Mouse (Mus musculus) limb, embryonic 10.5 days (tissue): ENCODE data around the gene Cers3. TPM values are rescaled to one million over a fixed set of nuclear protein-coding genes. Genes with fewer than 3 reads are reported as not detected.

Source experiments
- DNase-seq: peaks from one replicate; pipeline ENCODE4 v3.0.0-alpha.2; 2017; ENCODE audit warnings: low spot score
- H3K27ac ChIP-seq: fragments of 300-500 bp; sonication (generic); 2 replicates; pipeline ENCODE4 v1.5.1; 2016; ENCODE audit warnings: mild to moderate bottlenecking
- H3K27me3 ChIP-seq: fragments of 300-500 bp; sonication (generic); 2 replicates; pipeline ENCODE4 v1.6.1; 2016; ENCODE audit warnings: low read depth, mild to moderate bottlenecking; ENCODE audit not compliant: poor library complexity, severe bottlenecking
- H3K36me3 ChIP-seq: fragments of 300-500 bp; sonication (generic); 2 replicates; pipeline ENCODE4 v1.6.1; 2016; ENCODE audit warnings: mild to moderate bottlenecking, moderate library complexity
- H3K4me1 ChIP-seq: fragments of 300-500 bp; sonication (generic); 2 replicates; pipeline ENCODE4 v1.6.1; 2016
- H3K4me3 ChIP-seq: fragments of 300-500 bp; sonication (generic); 2 replicates; pipeline ENCODE4 v1.5.1; 2016; ENCODE audit warnings: mild to moderate bottlenecking, moderate library complexity
- H3K9me3 ChIP-seq: fragments of 300-500 bp; sonication (generic); replicated peaks from 2 replicates; pipeline ENCODE4 v1.6.1; 2016; ENCODE audit warnings: mild to moderate bottlenecking
- WGBS: fragments of 180-500 bp; shearing (Covaris S2); methylation state at CpG from one replicate; pipeline ENCODE4 v1.1.7; 2016; 5-methylcytosine and 5-hydroxymethylcytosine counted together
- polyA plus RNA-seq: library from polyadenylated mRNA; unstranded; fragments of >200 nt; fragmentation: Nextera tagmentation; extraction: Ambion mirVana; gene quantifications from 2 replicates; pipeline ENCODE4 v1.2.1, GENCODE M21; 2016

Cers3 gene
- polyA plus RNA-seq, 1 experiment from 2014 or later, result 1.3 TPM

DNA sequence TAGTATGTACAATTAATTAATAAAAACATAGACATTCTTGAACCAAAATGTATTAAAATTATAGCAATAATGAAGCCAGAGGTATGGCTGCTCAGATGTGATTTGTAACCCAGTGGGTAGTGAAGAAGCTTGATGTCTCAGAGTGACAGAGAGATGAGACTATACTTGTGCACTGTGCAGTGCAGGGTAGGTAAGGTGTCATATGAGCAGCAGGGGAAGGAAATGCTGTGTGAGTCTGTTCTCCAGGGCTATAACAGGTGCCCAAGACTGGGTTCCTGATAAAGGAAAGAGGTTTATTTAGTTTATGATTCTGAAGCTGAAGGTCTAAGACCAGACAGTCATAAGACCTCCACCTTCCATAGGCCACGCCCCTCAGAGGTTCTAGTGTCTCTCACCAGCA, 69.9 kb downstream of the Cers3 start:
- no peak for DNase-seq
- Histone ChIP-seq H3K9me3 (no peaks in the 10 kb centered on the region), H3K4me3 (no peak overlapping the region), H3K27me3 (no peaks in the 10 kb centered on the region), H3K27ac (no peak overlapping the region), H3K4me1 (no peaks in the 10 kb centered on the region), H3K36me3 (no peaks in the 10 kb centered on the region)
- WGBS, result 69% methylated on average over 1 of the region's 1 CpGs

DNA sequence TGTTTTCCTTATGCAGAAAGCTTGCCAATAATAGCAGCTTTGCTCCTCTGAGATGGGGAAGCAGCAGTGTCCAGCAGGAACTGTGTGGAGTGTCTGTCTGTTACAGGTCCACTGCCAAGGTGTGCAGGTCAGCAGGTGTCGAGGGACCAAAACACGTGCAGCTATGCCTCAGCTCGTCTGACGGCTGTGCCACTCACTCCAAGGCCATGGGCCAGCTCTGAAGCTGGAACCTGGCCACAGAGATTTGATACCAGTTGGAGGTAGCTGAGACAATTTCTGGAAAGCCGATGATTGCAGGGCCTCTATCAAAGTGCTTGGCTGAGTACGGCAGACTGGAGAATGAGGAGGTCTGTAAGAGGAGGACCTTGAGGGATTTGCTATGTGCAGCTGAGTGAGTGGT, 72.2 kb downstream of the Cers3 start:
- no peaks in the 10 kb centered on the region for H3K36me3 ChIP-seq
- WGBS, result 92% methylated on average over 6 of the region's 6 CpGs
- H3K4me3 ChIP-seq, result no peak overlapping the region
- no peaks in the 10 kb centered on the region for H3K27me3 ChIP-seq
- H3K27ac ChIP-seq, result no peak overlapping the region
- no peaks in the 10 kb centered on the region for H3K9me3 ChIP-seq
- no peak for DNase-seq
- no peaks in the 10 kb centered on the region for H3K4me1 ChIP-seq

DNA sequence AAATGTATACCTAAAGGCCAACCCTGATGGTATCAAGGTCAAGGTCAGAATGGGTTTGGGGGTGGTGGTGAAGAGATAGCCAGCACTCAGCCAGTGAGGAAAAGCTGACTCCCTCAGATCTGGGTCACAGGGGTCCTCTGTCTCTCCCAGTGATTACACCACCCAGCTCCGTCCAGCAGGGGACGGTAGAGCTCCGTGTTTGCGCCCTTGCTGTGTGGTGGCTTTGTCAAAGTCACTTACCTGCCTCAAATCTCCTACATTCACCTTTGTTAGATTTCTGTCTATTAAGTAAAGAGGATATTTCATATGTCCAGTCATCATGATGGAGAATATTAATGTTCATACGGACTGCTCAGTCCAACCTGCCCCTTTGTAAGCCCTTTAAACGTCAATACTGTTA, 76.7 kb downstream of the Cers3 start:
- Histone ChIP-seq H3K4me1 (no peaks in the 10 kb centered on the region; the same call in 1 of the 2 replicates), H3K27ac (no peak overlapping the region), H3K4me3 (no peak overlapping the region), H3K9me3 (no peaks in the 10 kb centered on the region), H3K36me3 (no peaks in the 10 kb centered on the region), H3K27me3 (no peaks in the 10 kb centered on the region)
- peak; percentile 76 for DNase-seq
- WGBS, result 25% methylated on average over 6 of the region's 6 CpGs

DNA sequence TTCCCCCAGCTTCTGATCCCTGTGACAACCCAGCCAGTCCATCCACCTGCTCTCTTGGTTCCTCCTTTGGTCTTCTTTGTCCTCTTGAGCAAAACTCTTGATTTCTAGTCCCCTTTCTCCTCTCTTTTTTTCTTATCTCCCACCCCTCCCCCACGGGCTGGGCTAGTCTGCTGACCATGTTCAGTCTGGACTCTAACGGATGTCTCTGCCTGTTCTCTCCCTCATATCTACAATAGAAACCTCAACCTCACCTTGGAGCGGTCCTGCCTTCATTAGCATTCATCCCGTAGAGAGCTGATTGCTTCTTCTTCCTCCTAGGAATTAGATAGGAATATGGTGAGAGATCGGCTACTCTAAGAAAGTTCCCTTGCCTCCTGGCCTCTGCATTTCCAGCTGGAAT, 87.5 kb downstream of the Cers3 start:
- H3K9me3 ChIP-seq, result no peaks in the 10 kb centered on the region
- H3K4me1 ChIP-seq, result no peaks in the 10 kb centered on the region
- 82% methylated on average over 5 of the region's 5 CpGs for WGBS
- no peaks in the 10 kb centered on the region for H3K27me3 ChIP-seq
- no peak overlapping the region for H3K27ac ChIP-seq
- no peak for DNase-seq
- no peaks in the 10 kb centered on the region for H3K36me3 ChIP-seq
- H3K4me3 ChIP-seq, result no peak overlapping the region

DNA sequence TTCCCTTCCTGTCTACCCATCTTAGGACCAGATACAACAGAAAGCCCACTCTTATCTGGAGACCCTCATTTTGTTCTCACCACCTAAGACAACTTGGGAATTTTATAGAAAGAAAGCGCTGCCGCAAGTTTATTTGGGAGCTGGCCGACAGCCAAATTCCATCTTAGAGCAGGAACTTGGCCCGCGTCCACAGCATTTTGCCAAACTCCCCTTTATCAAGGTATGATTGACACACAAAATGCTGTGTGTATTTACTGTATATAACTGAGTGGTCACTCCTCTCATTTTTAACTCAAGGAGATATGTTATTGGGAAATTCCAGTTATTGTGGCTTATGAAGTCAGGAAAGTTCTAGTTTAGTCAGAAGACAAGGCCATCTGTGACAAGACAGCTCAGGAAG, 88.0 kb downstream of the Cers3 start:
- Histone ChIP-seq H3K36me3 (no peaks in the 10 kb centered on the region), H3K27me3 (no peaks in the 10 kb centered on the region), H3K4me3 (no peak overlapping the region), H3K4me1 (no peaks in the 10 kb centered on the region), H3K9me3 (no peaks in the 10 kb centered on the region), H3K27ac (no peak overlapping the region)
- 97% methylated on average over 5 of the region's 5 CpGs for WGBS
- no peak for DNase-seq

DNA sequence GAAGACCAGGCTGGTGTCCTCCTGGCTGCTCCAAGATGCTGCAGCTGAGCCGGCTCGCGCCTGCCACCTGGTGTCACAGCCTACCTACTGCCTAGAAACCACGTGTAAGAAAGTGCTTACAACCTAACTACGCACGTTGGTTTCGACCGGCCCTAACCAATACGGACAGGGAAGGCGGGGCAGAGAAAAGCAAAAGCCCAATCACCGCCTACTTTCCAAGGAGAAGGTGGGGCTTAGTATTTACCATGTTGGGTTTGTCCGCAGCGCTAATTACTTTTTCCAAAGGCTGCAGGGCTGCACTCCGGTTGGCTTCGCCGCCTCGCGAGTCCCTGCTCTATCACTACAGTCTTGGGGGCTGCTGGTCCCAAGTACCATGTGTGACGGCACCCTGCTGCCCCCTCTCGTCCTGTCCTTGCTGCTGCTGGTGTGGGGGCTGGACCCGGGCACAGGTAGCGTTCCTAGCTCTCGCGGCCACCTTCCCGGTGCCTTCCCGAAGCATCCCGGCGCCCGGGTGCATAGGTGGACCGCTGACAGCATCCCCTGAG, 96.2 kb downstream of the Cers3 start, which contains the start of gene Adamts17:
TSS of gene Adamts17 (plus strand) at position 273 of the 545 bp plus-strand sequence.
- DNase-seq, result peak; percentile 90
- Histone ChIP-seq H3K27ac (peak within 1 kb of the TSS; percentile 57), H3K36me3 (no peaks in the 10 kb centered on the region), H3K4me1 (peaks cover 29% of the 10 kb centered on the region), H3K4me3 (peak within 1 kb of the TSS; percentile 82), H3K9me3 (no peaks in the 10 kb centered on the region), H3K27me3 (peaks cover 22% of the 10 kb centered on the region)
- under 1% methylated on average over 30 of the region's 30 CpGs for WGBS

DNA sequence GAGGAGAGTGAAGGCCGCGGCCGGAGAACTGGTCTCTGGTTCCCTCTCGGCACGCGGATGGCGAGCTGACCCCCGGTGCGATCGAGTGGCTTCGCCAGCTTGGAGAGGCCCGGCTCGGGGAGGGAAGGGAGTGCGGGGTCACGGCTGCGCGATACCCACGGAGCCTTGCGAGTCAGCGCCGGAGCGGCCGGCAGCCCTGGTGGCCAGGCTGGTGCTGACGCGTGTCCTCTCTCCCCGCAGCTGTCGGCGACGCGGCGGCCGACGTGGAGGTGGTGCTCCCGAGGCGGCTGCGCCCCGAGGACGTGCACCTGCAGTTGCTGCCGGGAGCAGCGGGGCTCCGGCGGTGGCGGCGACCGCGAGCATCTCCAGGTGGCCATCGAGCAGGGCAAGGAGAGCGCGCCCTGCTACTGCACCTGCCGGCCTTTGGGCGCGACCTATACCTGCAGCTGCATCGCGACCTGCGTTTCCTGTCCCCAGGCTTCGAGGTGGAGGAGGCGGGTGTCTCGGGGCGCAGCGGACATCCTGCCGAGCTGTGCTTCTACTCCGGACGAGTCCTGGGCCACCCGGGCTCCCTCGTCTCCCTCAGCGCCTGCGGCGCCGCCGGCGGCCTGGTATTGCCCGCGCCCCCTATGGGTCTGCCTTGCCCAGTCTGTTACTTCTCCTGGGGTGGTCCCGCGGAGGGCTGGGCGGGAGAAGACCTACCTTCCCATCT, 96.9 kb downstream of the Cers3 start:
- WGBS, result under 1% methylated on average over 74 of the region's 76 CpGs
- no peaks in the 10 kb centered on the region for H3K9me3 ChIP-seq

DNA sequence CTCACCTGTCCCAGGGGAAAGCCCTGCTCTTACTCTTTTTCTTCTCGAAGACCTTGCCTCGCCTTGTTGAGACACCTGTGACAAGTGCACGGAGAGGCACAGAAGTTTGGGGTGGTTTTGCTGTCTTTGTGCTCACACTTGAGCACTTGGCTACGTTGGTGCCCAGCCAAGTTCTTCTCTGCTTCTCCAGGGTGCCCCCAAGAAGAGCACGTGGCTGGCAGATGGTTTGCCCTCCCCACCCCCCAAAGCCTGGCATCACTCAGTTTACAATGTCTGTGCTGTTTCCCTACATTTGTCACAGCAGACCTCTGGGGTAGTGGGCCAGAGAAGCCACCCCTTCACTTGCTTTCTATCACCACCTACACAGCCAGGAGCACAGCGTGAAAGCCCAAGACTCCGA, 97.9 kb downstream of the Cers3 start:
- H3K4me1 ChIP-seq, result peaks cover 32% of the 10 kb centered on the region
- H3K4me3 ChIP-seq, result peak overlapping the region; percentile 82; the same call in 1 of the 2 replicates
- 88% methylated on average over 7 of the region's 7 CpGs for WGBS
- H3K27ac ChIP-seq, result no peak overlapping the region
- no peak for DNase-seq
- no peaks in the 10 kb centered on the region for H3K9me3 ChIP-seq
- no peaks in the 10 kb centered on the region for H3K36me3 ChIP-seq
- peaks cover 22% of the 10 kb centered on the region for H3K27me3 ChIP-seq

More for the DNA sequence above, 96.9 kb downstream of the Cers3 start:
- peaks cover 29% of the 10 kb centered on the region for H3K4me1 ChIP-seq
- no peaks in the 10 kb centered on the region for H3K36me3 ChIP-seq
- peak overlapping the region; percentile 57 for H3K27ac ChIP-seq
- peak; percentile 79 for DNase-seq
- peak overlapping the region; percentile 82 for H3K4me3 ChIP-seq
- H3K27me3 ChIP-seq, result peaks cover 22% of the 10 kb centered on the region

DNA sequence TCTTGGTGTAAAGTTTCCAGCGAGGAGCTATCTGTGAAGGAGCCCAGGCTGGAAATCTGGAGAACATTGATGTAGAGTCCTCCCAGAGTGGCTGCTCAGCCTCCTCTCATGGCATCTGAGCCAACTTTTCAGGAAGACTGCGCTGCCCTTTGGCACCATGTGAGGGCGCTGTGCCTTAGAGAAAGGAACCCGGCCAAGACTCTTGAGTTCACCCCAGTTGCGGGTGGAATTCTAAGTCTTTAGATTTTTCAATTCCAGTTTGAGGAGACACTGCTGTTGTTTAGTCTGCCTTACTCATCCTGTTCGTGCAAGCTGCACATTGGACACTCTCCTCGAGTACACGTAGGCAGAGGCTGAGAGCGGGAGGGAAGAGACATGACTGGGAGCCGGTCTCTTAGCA, 98.7 kb downstream of the Cers3 start:
- 52% methylated on average over 10 of the region's 10 CpGs for WGBS
- no peaks in the 10 kb centered on the region for H3K36me3 ChIP-seq
- H3K27me3 ChIP-seq, result peaks cover 22% of the 10 kb centered on the region
- H3K27ac ChIP-seq, result peak overlapping the region; percentile 12; the same call in 1 of the 2 replicates
- H3K4me1 ChIP-seq, result peaks cover 37% of the 10 kb centered on the region
- no peaks in the 10 kb centered on the region for H3K9me3 ChIP-seq
- H3K4me3 ChIP-seq, result no peak overlapping the region
- DNase-seq, result peak; percentile 84

DNA sequence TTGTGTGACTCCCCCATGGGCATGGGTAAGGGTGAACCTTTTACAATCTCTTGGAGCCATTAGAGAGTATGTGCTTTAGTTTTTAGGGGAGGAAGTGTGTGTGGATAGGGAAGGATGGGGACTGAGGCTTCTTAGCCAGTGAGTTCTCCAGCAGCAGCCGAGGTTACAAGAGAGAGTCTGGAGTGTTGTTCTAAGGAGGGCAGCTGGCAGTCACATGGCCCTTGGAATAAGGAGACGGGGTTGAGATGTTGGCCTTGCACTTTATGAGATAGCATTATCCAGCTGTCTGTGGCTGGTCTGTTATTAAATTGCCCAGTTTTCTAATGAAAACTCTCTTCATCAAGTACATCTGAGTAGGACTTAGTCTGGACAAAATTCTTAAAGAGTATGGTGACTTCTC, 100.5 kb downstream of the Cers3 start:
- WGBS, result 85% methylated on average over 2 of the region's 2 CpGs
- no peak overlapping the region for H3K4me3 ChIP-seq
- H3K4me1 ChIP-seq, result peaks cover 41% of the 10 kb centered on the region
- no peak for DNase-seq
- no peaks in the 10 kb centered on the region for H3K9me3 ChIP-seq
- peaks cover 17% of the 10 kb centered on the region for H3K27me3 ChIP-seq
- H3K27ac ChIP-seq, result no peak overlapping the region
- H3K36me3 ChIP-seq, result no peaks in the 10 kb centered on the region

DNA sequence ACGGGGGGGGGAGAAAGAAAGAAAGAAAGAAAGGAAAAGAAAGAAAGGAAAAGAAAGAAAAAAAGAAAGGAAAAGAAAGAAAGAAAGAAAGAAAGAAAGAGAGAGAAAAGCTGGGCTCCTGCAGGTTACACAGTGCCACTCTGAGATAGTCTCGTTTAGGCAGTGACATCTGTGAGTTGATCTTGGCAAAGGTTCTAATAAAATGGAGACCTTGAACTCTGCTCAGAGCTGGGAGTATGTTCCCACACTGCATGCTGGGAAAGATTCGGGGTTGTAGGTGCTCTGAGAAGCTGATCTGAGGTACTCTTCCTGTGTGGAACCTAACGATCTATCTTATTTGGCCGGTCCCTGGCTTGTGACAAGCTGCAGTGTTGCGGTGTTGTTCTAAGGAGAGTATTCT, 103.3 kb downstream of the Cers3 start:
- 0 out of 2 replicates have a peak, but pooled peaks cover 4% of the 10 kb centered on the region for H3K36me3 ChIP-seq
- WGBS, result 77% methylated on average over 6 of the region's 6 CpGs
- H3K9me3 ChIP-seq, result no peaks in the 10 kb centered on the region
- peaks cover 26% of the 10 kb centered on the region for H3K4me1 ChIP-seq
- 0 out of 2 replicates have a peak, but pooled peaks cover under 1% of the 10 kb centered on the region for H3K27me3 ChIP-seq
- H3K27ac ChIP-seq, result no peak overlapping the region
- no peak overlapping the region for H3K4me3 ChIP-seq
- DNase-seq, result no peak

DNA sequence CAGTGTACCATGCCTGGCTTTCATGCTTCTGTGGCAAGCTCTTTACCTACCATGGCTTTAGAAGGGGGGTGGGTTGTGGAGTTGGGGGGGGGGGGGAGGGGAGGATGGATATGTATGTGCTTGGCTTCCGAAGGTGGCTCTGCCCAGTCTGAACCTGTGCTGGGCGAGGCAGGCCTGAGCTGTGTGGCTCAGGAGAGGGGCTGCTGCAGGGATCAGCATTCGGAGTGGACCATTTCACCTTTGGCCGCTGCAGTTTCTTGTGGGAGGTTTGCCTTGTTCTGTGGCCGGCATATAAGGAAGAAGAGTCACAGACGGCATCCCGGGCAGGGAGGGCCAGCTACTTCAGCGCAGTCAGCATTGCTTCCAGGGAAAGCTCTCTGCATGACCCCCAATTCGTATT, 104.0 kb downstream of the Cers3 start:
- H3K36me3 ChIP-seq, result 0 out of 2 replicates have a peak, but pooled peaks cover 4% of the 10 kb centered on the region
- no peaks in the 10 kb centered on the region for H3K9me3 ChIP-seq
- peaks cover 22% of the 10 kb centered on the region for H3K4me1 ChIP-seq
- H3K27me3 ChIP-seq, result no peaks in the 10 kb centered on the region
- no peak overlapping the region for H3K4me3 ChIP-seq
- H3K27ac ChIP-seq, result 0 out of 2 replicates have a peak overlapping the region, but pooled peaks have one; percentile 36
- no peak for DNase-seq
- WGBS, result 85% methylated on average over 9 of the region's 9 CpGs

DNA sequence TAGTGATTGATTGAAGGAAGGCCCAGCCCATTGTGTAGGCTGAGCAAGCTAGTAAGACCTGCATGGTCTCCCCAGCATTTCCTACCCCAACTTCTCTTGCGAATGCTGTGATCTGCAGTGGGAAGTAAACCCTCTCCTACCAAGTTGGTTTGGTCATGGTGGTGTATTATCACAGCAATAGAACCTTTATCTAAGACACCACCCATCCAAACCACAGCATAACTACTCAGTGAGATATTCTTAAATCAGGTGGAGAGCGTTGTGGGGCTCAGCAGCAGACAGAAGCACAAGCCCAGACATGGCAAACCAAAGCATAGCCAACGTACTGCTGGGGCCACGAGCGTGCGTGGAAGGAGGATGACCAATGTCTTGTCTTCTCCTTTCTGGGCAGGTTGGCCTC, 106.0 kb downstream of the Cers3 start:
- no peak for DNase-seq
- peaks cover 17% of the 10 kb centered on the region; the same call in 1 of the 2 replicates for H3K4me1 ChIP-seq
- WGBS, result 93% methylated on average over 6 of the region's 6 CpGs
- 0 out of 2 replicates have a peak, but pooled peaks cover 9% of the 10 kb centered on the region for H3K36me3 ChIP-seq
- H3K27me3 ChIP-seq, result no peaks in the 10 kb centered on the region
- no peak overlapping the region for H3K4me3 ChIP-seq
- H3K27ac ChIP-seq, result no peak overlapping the region
- H3K9me3 ChIP-seq, result no peaks in the 10 kb centered on the region
